Mouse (Mus musculus) MEL (cell line): ENCODE data around the gene Gm26657. TPM values are rescaled to one million over a fixed set of nuclear protein-coding genes. Genes with fewer than 3 reads are reported as not detected.

Experiments
- DNase-seq: peaks from one replicate; pipeline ENCODE4 v3.0.0; 2011; ENCODE audit warnings: low read depth, low spot score
- H3K27ac ChIP-seq: 2 replicates; pipeline ENCODE4 v1.5.1; 2012; ENCODE audit warnings: low read depth, mild to moderate bottlenecking, control low read depth, low read length, moderate library complexity; ENCODE audit not compliant: control insufficient read depth
- H3K27me3 ChIP-seq, 2 experiments: fragments of 150-350 bp in 1 of 2; sonication (generic) in 1 of 2; 2 replicates each; pipeline ENCODE4 v1.6.1; 2012; ENCODE audit warnings: low read length in 2 of 2, mild to moderate bottlenecking in 2 of 2, improper control_type of control experiment in 1 of 2, moderate library complexity in 1 of 2; ENCODE audit not compliant: insufficient read depth in 2 of 2, control insufficient read depth in 1 of 2
- H3K36me3 ChIP-seq, 2 experiments: 2 replicates each; pipeline ENCODE4 v1.6.1; 2012 to 2014; ENCODE audit warnings: low read length in 2 of 2, improper control_type of control experiment in 1 of 2, inconsistent platforms in 1 of 2, mild to moderate bottlenecking in 1 of 2; ENCODE audit not compliant: insufficient read depth in 2 of 2, control insufficient read depth in 1 of 2
- H3K4me1 ChIP-seq, 2 experiments: fragments of 150-350 bp in 1 of 2; sonication (generic) in 1 of 2; 2 replicates each; pipeline ENCODE4 v1.6.1; 2012; ENCODE audit warnings: low read length in 2 of 2, improper control_type of control experiment in 1 of 2, mild to moderate bottlenecking in 1 of 2; ENCODE audit not compliant: insufficient read depth in 2 of 2, control insufficient read depth in 1 of 2
- H3K4me3 ChIP-seq, 2 experiments: fragments of 150-350 bp in 1 of 2; sonication (generic) in 1 of 2; 2 replicates each; pipeline ENCODE4 v1.5.1; 2012; ENCODE audit warnings: low read depth in 2 of 2, low read length in 2 of 2, mild to moderate bottlenecking in 2 of 2, moderate library complexity in 2 of 2, control low read depth in 1 of 2, improper control_type of control experiment in 1 of 2; ENCODE audit not compliant: control insufficient read depth in 1 of 2, insufficient read depth in 1 of 2
- H3K79me2 ChIP-seq: 2 replicates; pipeline ENCODE4 v1.6.1; 2012; ENCODE audit warnings: mild to moderate bottlenecking, low read length, moderate library complexity; ENCODE audit not compliant: control insufficient read depth, poor library complexity, insufficient read depth
- H3K9ac ChIP-seq: 2 replicates; pipeline ENCODE4 v1.6.1; 2012; ENCODE audit warnings: low read depth, mild to moderate bottlenecking, control low read depth, low read length, moderate library complexity; ENCODE audit not compliant: control insufficient read depth, poor library complexity, severe bottlenecking
- H3K9me3 ChIP-seq: fragments of 150-350 bp; sonication (generic); replicated peaks from 2 replicates; pipeline ENCODE4 v1.6.1; 2012; ENCODE audit warnings: mild to moderate bottlenecking, low read length, improper control_type of control experiment, moderate library complexity; ENCODE audit not compliant: insufficient read depth
- CHD1 ChIP-seq: IDR thresholded peaks from 2 replicates; pipeline ENCODE4 v1.6.1; 2012; ENCODE audit warnings: low read depth, mild to moderate bottlenecking, inconsistent platforms, low read length, improper control_type of control experiment
- CHD2 ChIP-seq: IDR thresholded peaks from 2 replicates; pipeline ENCODE4 v1.6.1; 2011; ENCODE audit warnings: low read length, improper control_type of control experiment
- E2F4 ChIP-seq: IDR thresholded peaks from 2 replicates; pipeline ENCODE4 v1.6.1; 2011; ENCODE audit warnings: low read depth, low read length, improper control_type of control experiment, borderline replicate concordance
- ELF1 ChIP-seq: IDR thresholded peaks from 2 replicates; pipeline ENCODE4 v1.6.1; 2014; ENCODE audit warnings: low read depth, mild to moderate bottlenecking, inconsistent platforms, low read length, improper control_type of control experiment, moderate library complexity
- HCFC1 ChIP-seq: IDR thresholded peaks from 2 replicates; pipeline ENCODE4 v1.6.1; 2012; ENCODE audit warnings: low read depth, mild to moderate bottlenecking, inconsistent platforms, low read length, improper control_type of control experiment, moderate library complexity
- JUND ChIP-seq: IDR thresholded peaks from 2 replicates; pipeline ENCODE4 v1.6.1; 2011; ENCODE audit warnings: low read depth, mild to moderate bottlenecking, improper control_type of control experiment, low read length
- MXI1 ChIP-seq: IDR thresholded peaks from 2 replicates; pipeline ENCODE4 v1.6.1; 2011; ENCODE audit warnings: mild to moderate bottlenecking, low read depth, low read length, improper control_type of control experiment
- MYB ChIP-seq: IDR thresholded peaks from 2 replicates; pipeline ENCODE4 v1.6.1; 2011; ENCODE audit warnings: mild to moderate bottlenecking, low read depth, low read length, improper control_type of control experiment
- MYC ChIP-seq: IDR thresholded peaks from 2 replicates; pipeline ENCODE4 v1.6.1; 2011; ENCODE audit warnings: low read depth, mild to moderate bottlenecking, low read length, improper control_type of control experiment, moderate library complexity
- NELFE ChIP-seq: IDR thresholded peaks from 2 replicates; pipeline ENCODE4 v1.6.1; 2011; ENCODE audit warnings: low read depth, low read length, improper control_type of control experiment
- POLR2A ChIP-seq, 2 experiments: IDR thresholded peaks; 2 replicates each; pipeline ENCODE4 v1.6.1; 2011 to 2012; ENCODE audit warnings: low read length in 2 of 2, mild to moderate bottlenecking in 2 of 2, control low read depth in 1 of 2, improper control_type of control experiment in 1 of 2, low read depth in 1 of 2, moderate library complexity in 1 of 2; ENCODE audit not compliant: control insufficient read depth in 1 of 2, insufficient read depth in 1 of 2, poor library complexity in 1 of 2
- POLR2AphosphoS2 ChIP-seq: IDR thresholded peaks from 2 replicates; pipeline ENCODE4 v1.6.1; 2011; ENCODE audit warnings: low read length, improper control_type of control experiment
- POLR2AphosphoS5 ChIP-seq: IDR thresholded peaks from 2 replicates; pipeline ENCODE4 v1.6.1; 2012; ENCODE audit warnings: low read depth, borderline replicate concordance, mild to moderate bottlenecking, inconsistent platforms, low read length, moderate library complexity, mixed read lengths
- RCOR1 ChIP-seq: IDR thresholded peaks from 2 replicates; pipeline ENCODE4 v1.6.1; 2012; ENCODE audit warnings: low read depth, mild to moderate bottlenecking, inconsistent platforms, low read length, improper control_type of control experiment
- SIN3A ChIP-seq: IDR thresholded peaks from 2 replicates; pipeline ENCODE4 v1.6.1; 2012; ENCODE audit warnings: low read length, improper control_type of control experiment, inconsistent platforms
- TAL1 ChIP-seq: IDR thresholded peaks from 2 replicates; pipeline ENCODE4 v1.6.1; 2012; ENCODE audit warnings: mild to moderate bottlenecking, inconsistent platforms, low read length, moderate library complexity, mixed read lengths
- TCF12 ChIP-seq: IDR thresholded peaks from 2 replicates; pipeline ENCODE4 v1.6.1; 2014; ENCODE audit warnings: low read depth, mild to moderate bottlenecking, inconsistent platforms, low read length, improper control_type of control experiment, moderate library complexity
- UBTF ChIP-seq: IDR thresholded peaks from 2 replicates; pipeline ENCODE4 v1.6.1; 2012; ENCODE audit warnings: low read depth, mild to moderate bottlenecking, inconsistent platforms, low read length, improper control_type of control experiment, moderate library complexity, borderline replicate concordance; ENCODE audit not compliant: insufficient read depth
- USF1 ChIP-seq: IDR thresholded peaks from 2 replicates; pipeline ENCODE4 v1.6.1; 2014; ENCODE audit warnings: low read depth, mild to moderate bottlenecking, inconsistent platforms, low read length, improper control_type of control experiment, moderate library complexity
- ZMIZ1 ChIP-seq: IDR thresholded peaks from 2 replicates; pipeline ENCODE4 v1.6.1; 2012; ENCODE audit warnings: low read depth, mild to moderate bottlenecking, inconsistent platforms, low read length, improper control_type of control experiment, moderate library complexity
- polyA plus RNA-seq, 2 experiments: library from polyadenylated mRNA; stranded (reverse) in 1 of 2; unstranded in 1 of 2; fragments of >175 nt in 1 of 2; fragments of >200 nt in 1 of 2; gene quantifications; 2 replicates each; pipeline versions ENCODE4 v1.2.1 to v1.2.4; 2012; ENCODE audit warnings: low replicate concordance in 2 of 2, low read depth in 1 of 2; ENCODE audit not compliant: insufficient read length in 2 of 2, insufficient read depth in 1 of 2, missing spikeins in 1 of 2
- total RNA-seq: library from RNA; depleted of rRNA; stranded (reverse); fragments of 300-350 nt; gene quantifications from 2 replicates; pipeline ENCODE4 v1.2.3, GENCODE M21; 2012

Gm26657 gene
- total and polyA plus RNA-seq, 3 experiments = not detected

DNA sequence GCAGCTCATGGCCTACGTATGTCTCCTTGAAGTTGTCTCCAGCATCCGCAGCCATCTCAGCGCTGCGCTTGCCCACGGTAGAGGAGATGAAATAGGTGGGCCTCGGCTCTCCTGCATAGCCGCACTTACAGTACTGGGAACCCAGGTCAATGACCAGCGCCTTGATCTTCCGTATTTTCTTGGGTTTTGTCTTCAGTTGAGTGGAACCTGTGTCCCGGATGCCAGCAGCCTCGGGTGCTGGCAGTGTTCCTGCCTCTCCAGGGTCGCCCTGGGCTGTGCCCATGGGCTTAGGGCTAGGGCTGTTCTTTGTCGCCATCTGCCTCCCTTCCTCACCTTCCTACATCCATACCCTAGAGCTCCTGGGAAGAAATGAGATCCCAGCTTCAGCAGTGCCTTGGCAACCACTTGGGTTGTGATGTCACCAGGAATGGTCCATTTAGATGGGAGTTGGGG, 1.2 kb downstream of the Gm26657 start, which contains the start of gene Actl7b:
Gene Actl7b, minus strand, starts transcription at position 403 of the 453 bp plus-strand sequence.
- Histone ChIP-seq H3K27me3 (no peaks in the 10 kb centered on the region), H3K4me1 (no peaks in the 10 kb centered on the region), H3K4me3 (no peak within 1 kb of the TSS), H3K9me3 (no peaks in the 10 kb centered on the region), H3K79me2 (no peaks in the 10 kb centered on the region), H3K9ac (no peak within 1 kb of the TSS), H3K36me3 (no peaks in the 10 kb centered on the region), H3K27ac (no peak within 1 kb of the TSS)
- TF ChIP-seq HCFC1 (no peak), RCOR1 (no peak), ELF1 (no peak), USF1 (no peak), NELFE (no peak), POLR2AphosphoS2 (no peak), TAL1 (no peak), POLR2AphosphoS5 (no peak), MYB (no peak), CHD2 (no peak), MXI1 (no peak), TCF12 (no peak), POLR2A (IDR thresholded peaks at IDR 0.05; ENCODE audit: control insufficient read depth in 1 of 2, insufficient read depth in 1 of 2, low read depth in 1 of 2, low read length in 2 of 2, poor library complexity in 1 of 2) (no peak), E2F4 (no peak), UBTF (no peak), SIN3A (no peak), CHD1 (no peak), ZMIZ1 (no peak), JUND (no peak)
- no peak for DNase-seq

GRCm38 (mm10) chr4:56742698-56743097, 2.8 kb downstream of the Gm26657 start:
- Histone ChIP-seq H3K9me3 (no peaks in the 10 kb centered on the region), H3K4me1 (no peaks in the 10 kb centered on the region), H3K79me2 (no peaks in the 10 kb centered on the region), H3K27me3 (no peaks in the 10 kb centered on the region), H3K27ac (no peak overlapping the region), H3K36me3 (no peaks in the 10 kb centered on the region), H3K9ac (no peak overlapping the region), H3K4me3 (no peak overlapping the region)
- no peak for DNase-seq
- TF ChIP-seq MYC (no peak), POLR2AphosphoS2 (peak; percentile 25)
